In genomic region chr10:121516008-121516600, GRCm38 (mm10) we compare ENCODE assay signal across 8 mouse cellular contexts. TPM values are rescaled to one million over a fixed set of nuclear protein-coding genes. Genes with fewer than 3 reads are reported as not detected.
DNase-seq lines count a peak whose midpoint lies in the region; ATAC-seq lines count a peak whose summit lies in the region.

No protein-coding gene starts in this region.

- 32% methylated on average over 18 of the region's 18 CpGs for WGBS in midbrain, embryonic 11.5 days
- WGBS in midbrain, embryonic 15.5 days: 30% methylated on average over 18 of the region's 18 CpGs
- WGBS in limb, embryonic 10.5 days: 29% methylated on average over 18 of the region's 18 CpGs
- WGBS in midbrain, embryonic 13.5 days: 30% methylated on average over 18 of the region's 18 CpGs

- H3K4me3 ChIP-seq in midbrain, embryonic 11.5 days (ENCODE audit: low read depth, low read length): no peak overlapping the region
- no peak overlapping the region for H3K4me3 ChIP-seq in midbrain, embryonic 15.5 days
- no peak overlapping the region for H3K4me3 ChIP-seq in limb, embryonic 10.5 days
- H3K4me3 ChIP-seq in midbrain, embryonic 13.5 days (replicated peaks): no peak overlapping the region

- no peaks in the 10 kb centered on the region for H3K36me3 ChIP-seq in midbrain, embryonic 11.5 days (ENCODE audit: control insufficient read depth, insufficient read depth, low read length)
- H3K36me3 ChIP-seq in midbrain, embryonic 15.5 days (replicated peaks): no peaks in the 10 kb centered on the region
- H3K36me3 ChIP-seq in limb, embryonic 10.5 days: no peaks in the 10 kb centered on the region
- no peaks in the 10 kb centered on the region for H3K36me3 ChIP-seq in midbrain, embryonic 13.5 days

- H3K9ac ChIP-seq in midbrain, embryonic 11.5 days (ENCODE audit: low read length): no peak overlapping the region
- H3K9ac ChIP-seq in midbrain, embryonic 15.5 days: no peak overlapping the region
- H3K9ac ChIP-seq in midbrain, embryonic 13.5 days (replicated peaks): no peak overlapping the region

- no peak overlapping the region for H3K27ac ChIP-seq in midbrain, embryonic 11.5 days (ENCODE audit: low read depth, low read length)
- H3K27ac ChIP-seq in midbrain, embryonic 15.5 days: no peak overlapping the region
- peak overlapping the region; percentile 58 for H3K27ac ChIP-seq in limb, embryonic 10.5 days
- H3K27ac ChIP-seq in midbrain, embryonic 13.5 days: no peak overlapping the region

- peak; percentile 100 for DNase-seq in midbrain, embryonic 11.5 days (ENCODE audit: low spot score, missing footprints)
- peak; percentile 81 for DNase-seq in embryo, embryonic 9.5 days (ENCODE audit: extremely low spot score)
- DNase-seq in kidney, adult 11 months: peak; percentile 72
- peak; percentile 93 for DNase-seq in limb, embryonic 10.5 days (ENCODE audit: low spot score)
- DNase-seq in spleen, adult 18-20 months: peak; percentile 65 to 87

- no peaks in the 10 kb centered on the region for H3K4me1 ChIP-seq in midbrain, embryonic 11.5 days (ENCODE audit: control insufficient read depth, insufficient read depth, low read length)
- peaks cover 3% of the 10 kb centered on the region; the same call in 1 of the 2 replicates for H3K4me1 ChIP-seq in midbrain, embryonic 15.5 days
- H3K4me1 ChIP-seq in limb, embryonic 10.5 days: peaks cover 20% of the 10 kb centered on the region
- peaks cover 4% of the 10 kb centered on the region; the same call in 1 of the 2 replicates for H3K4me1 ChIP-seq in midbrain, embryonic 13.5 days (replicated peaks)

- H3K27me3 ChIP-seq in midbrain, embryonic 11.5 days (ENCODE audit: control insufficient read depth, insufficient read depth, low read length): no peaks in the 10 kb centered on the region
- H3K27me3 ChIP-seq in midbrain, embryonic 15.5 days (replicated peaks): no peaks in the 10 kb centered on the region
- H3K27me3 ChIP-seq in limb, embryonic 10.5 days (ENCODE audit: low read depth, poor library complexity, severe bottlenecking): no peaks in the 10 kb centered on the region
- no peaks in the 10 kb centered on the region for H3K27me3 ChIP-seq in midbrain, embryonic 13.5 days

- H3K4me2 ChIP-seq in midbrain, embryonic 11.5 days: no peak overlapping the region
- H3K4me2 ChIP-seq in midbrain, embryonic 15.5 days: no peak overlapping the region
- no peak overlapping the region for H3K4me2 ChIP-seq in midbrain, embryonic 13.5 days (replicated peaks)

- H3K9me3 ChIP-seq in midbrain, embryonic 11.5 days (ENCODE audit: control insufficient read depth, low read length): no peaks in the 10 kb centered on the region
- H3K9me3 ChIP-seq in midbrain, embryonic 15.5 days: no peaks in the 10 kb centered on the region
- H3K9me3 ChIP-seq in limb, embryonic 10.5 days (replicated peaks): no peaks in the 10 kb centered on the region
- H3K9me3 ChIP-seq in midbrain, embryonic 13.5 days: no peaks in the 10 kb centered on the region

- ATAC-seq in midbrain, embryonic 11.5 days (ENCODE audit: low FRiP score): peak; percentile 66; the same call in 1 of the 2 replicates
- ATAC-seq in midbrain, embryonic 15.5 days (replicated peaks): no peak
- peak; percentile 90 for ATAC-seq in granulocyte monocyte progenitor cell, adult 5-6 weeks (replicated peaks; ENCODE audit: poor library complexity, severe bottlenecking)
- ATAC-seq in midbrain, embryonic 13.5 days: peak; percentile 60; the same call in 1 of the 2 replicates

RNA-seq across cellular contexts. Expression of gene Rassf3, which starts 40.0 kb away (rescaled TPM):
- 5.9 and 6.0 TPM in 2 replicates for polyA plus RNA-seq in midbrain, embryonic 11.5 days (2014; fragmentation: Nextera tagmentation; extraction: Ambion mirVana)
- 4.2 and 4.4 TPM in 2 replicates for polyA plus RNA-seq in midbrain, embryonic 15.5 days (2015; fragmentation: Nextera tagmentation; extraction: Ambion mirVana)
- 22.4 and 30.6 TPM in 2 replicates for total RNA-seq in granulocyte monocyte progenitor cell, adult 5-6 weeks (2014; fragmentation: Nextera tagmentation)
- 21.0 and 22.5 TPM in 2 replicates for total RNA-seq in granulocyte monocyte progenitor cell, adult 5-6 weeks (2017)
- 18.0 and 21.1 TPM in 2 replicates for polyA plus RNA-seq in limb, embryonic 10.5 days (2016; fragmentation: Nextera tagmentation; extraction: Ambion mirVana)
- 3.7 and 4.6 TPM in 2 replicates for polyA plus RNA-seq in midbrain, embryonic 13.5 days (2015; fragmentation: Nextera tagmentation; extraction: Ambion mirVana)
